Mouse (Mus musculus): ENCODE results near the gene Scn2a. TPM values are rescaled to one million over a fixed set of nuclear protein-coding genes. Genes with fewer than 3 reads are reported as not detected.
A peak's percentile ranks its signal among the peaks of the same experiment; 100 is the strongest.

Scn2a gene
- polyA plus RNA-seq, 1 experiment from 2014 or later = 3.5 TPM

DNA sequence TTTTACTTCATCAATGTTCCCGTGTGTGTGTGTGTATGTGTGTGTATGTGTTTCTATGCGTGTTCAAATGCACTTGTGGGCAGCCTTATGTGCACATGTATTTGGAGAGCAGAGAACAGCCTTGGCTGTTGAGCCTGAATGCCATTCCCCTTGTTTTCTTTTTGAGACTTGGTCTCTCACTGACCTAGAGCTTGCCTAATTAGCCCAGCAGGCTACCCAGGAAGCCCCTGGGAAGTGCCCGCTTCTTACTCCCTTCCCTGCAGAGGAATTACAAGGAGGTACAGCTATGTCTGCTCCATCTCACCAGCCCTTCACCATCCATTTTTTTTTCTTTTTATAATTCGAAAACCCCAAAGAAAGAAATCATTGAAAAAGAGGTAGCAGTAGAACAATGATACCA, 44.6 kb downstream of the Scn2a start:
- Histone ChIP-seq H3K4me1 (replicated peaks) (no peaks in the 10 kb centered on the region), H3K27ac (no peak overlapping the region), H3K4me2 (no peak overlapping the region), H3K27me3 (no peaks in the 10 kb centered on the region), H3K9me3 (no peaks in the 10 kb centered on the region), H3K9ac (replicated peaks) (no peak overlapping the region), H3K4me3 (replicated peaks) (no peak overlapping the region), H3K36me3 (no peaks in the 10 kb centered on the region)
- WGBS = 48% methylated on average over 4 of the region's 4 CpGs
- ATAC-seq (ENCODE audit: insufficient number of reproducible peaks, insufficient read depth, low FRiP score, low TSS enrichment, low read depth) = no peak

DNA sequence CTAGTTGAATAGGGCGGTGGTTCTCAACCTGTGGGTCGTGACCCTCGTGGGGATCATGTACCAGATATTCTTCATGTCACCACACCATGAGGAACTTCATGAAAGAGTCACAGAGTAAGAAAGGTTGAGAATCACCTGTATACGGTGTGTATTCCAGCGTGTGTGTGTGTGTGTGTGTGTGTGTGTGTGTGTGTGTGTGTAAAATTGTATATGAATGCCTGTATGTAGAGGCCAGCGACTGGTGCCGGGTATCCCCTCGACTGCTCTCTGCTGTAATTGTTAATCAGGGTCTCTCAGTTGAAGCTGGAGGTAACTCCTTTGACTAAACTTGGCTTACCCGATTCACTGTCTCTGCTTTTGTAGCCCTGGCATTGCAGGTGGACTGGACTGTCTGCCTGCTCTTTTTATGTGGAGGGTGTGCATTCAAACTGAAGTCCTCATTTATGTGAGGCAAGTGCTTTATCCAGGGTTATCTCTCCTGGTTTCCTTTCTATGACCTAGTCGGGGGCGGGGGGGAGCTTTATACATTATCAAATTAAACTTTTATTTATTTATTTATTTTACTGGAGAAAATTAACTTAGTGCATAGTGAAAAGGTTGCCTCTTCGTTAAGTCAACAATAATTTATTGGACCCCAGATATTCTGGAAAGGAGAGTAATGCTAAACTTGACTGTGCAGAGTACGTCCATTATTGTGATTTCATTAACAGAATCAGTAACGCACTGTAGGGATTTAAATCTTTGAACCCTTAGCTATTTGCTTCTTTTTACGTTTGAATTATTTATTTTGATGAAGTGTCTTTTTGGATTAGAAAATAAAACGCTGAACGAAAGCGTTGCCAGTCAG, 47.2 kb downstream of the Scn2a start:
- H3K27ac ChIP-seq = no peak overlapping the region
- peak overlapping the region; percentile 52 for H3K4me2 ChIP-seq
- no peaks in the 10 kb centered on the region for H3K9me3 ChIP-seq
- peak; percentile 44; the same call in 1 of the 2 replicates for ATAC-seq (ENCODE audit: insufficient number of reproducible peaks, insufficient read depth, low FRiP score, low TSS enrichment, low read depth)
- H3K36me3 ChIP-seq = no peaks in the 10 kb centered on the region
- 56% methylated on average over 18 of the region's 18 CpGs for WGBS
- H3K27me3 ChIP-seq = no peaks in the 10 kb centered on the region
- no peak overlapping the region for H3K9ac ChIP-seq (replicated peaks)
- no peaks in the 10 kb centered on the region for H3K4me1 ChIP-seq (replicated peaks)
- peak overlapping the region; percentile 36 for H3K4me3 ChIP-seq (replicated peaks)

DNA sequence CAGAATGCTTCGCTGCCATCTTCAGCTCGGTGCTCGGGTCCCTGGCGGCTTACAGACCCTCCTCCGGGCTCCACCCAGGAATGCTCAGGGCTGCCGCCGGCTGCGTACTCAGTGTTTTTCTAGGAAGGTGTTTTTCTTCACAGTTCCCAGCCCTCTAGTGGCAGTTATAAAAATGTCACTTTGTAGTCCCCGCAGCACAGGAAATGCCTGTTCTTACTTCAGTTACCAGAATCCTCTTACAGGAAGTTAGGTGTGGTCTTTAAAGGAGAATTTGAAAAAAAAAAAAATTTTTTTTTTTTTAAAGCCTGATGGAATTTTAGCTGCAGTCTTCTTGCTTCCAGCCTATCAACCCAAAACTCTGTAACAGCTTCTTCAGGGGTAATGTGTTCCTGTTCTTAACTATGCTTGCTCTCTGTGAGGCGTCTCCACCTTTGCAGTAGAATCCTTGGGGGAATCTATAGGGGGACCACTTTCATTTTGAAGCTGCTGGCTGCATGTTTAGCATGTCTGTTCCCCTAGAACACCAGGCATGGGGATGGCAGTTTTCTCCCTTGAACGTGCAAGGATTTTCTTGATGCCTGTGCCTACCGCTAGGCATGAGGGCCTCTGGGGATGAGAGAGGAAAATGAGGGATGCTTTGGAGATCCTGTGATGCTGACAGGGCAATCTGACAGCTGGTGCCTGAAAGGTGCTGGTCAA, 48.0 kb downstream of the Scn2a start:
- Histone ChIP-seq H3K27me3 (no peaks in the 10 kb centered on the region), H3K36me3 (no peaks in the 10 kb centered on the region), H3K9me3 (no peaks in the 10 kb centered on the region), H3K4me3 (replicated peaks) (peak overlapping the region; percentile 36), H3K27ac (no peak overlapping the region), H3K4me1 (replicated peaks) (no peaks in the 10 kb centered on the region), H3K9ac (replicated peaks) (no peak overlapping the region), H3K4me2 (peak overlapping the region; percentile 52)
- 16% methylated on average over 12 of the region's 12 CpGs for WGBS
- ATAC-seq (ENCODE audit: insufficient number of reproducible peaks, insufficient read depth, low FRiP score, low TSS enrichment, low read depth) = peak; percentile 93

DNA sequence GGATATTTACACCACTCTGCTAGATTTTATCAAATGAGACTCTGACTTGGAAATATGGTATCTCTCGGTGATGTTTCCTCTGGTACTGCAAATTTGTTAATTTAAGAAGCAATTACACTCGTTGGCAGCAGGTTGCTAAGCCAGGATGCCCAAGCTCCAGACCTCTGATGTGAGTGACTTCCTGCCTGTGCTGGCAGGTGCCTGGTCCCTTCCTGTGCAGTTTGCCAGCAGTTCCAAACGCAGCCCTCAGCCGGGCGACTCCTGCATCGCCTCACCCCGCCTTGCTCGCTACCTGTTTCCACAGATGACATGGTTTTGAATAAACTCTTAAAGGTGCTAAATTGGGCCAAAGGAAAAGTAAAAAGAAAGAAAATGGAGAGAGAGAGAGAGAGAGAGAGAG, 49.0 kb downstream of the Scn2a start:
- Histone ChIP-seq H3K9me3 (no peaks in the 10 kb centered on the region), H3K27ac (no peak overlapping the region), H3K4me3 (replicated peaks) (no peak overlapping the region), H3K4me2 (no peak overlapping the region), H3K36me3 (no peaks in the 10 kb centered on the region), H3K4me1 (replicated peaks) (no peaks in the 10 kb centered on the region), H3K27me3 (no peaks in the 10 kb centered on the region), H3K9ac (replicated peaks) (no peak overlapping the region)
- 72% methylated on average over 8 of the region's 8 CpGs for WGBS
- ATAC-seq (ENCODE audit: insufficient number of reproducible peaks, insufficient read depth, low FRiP score, low TSS enrichment, low read depth) = no peak

DNA sequence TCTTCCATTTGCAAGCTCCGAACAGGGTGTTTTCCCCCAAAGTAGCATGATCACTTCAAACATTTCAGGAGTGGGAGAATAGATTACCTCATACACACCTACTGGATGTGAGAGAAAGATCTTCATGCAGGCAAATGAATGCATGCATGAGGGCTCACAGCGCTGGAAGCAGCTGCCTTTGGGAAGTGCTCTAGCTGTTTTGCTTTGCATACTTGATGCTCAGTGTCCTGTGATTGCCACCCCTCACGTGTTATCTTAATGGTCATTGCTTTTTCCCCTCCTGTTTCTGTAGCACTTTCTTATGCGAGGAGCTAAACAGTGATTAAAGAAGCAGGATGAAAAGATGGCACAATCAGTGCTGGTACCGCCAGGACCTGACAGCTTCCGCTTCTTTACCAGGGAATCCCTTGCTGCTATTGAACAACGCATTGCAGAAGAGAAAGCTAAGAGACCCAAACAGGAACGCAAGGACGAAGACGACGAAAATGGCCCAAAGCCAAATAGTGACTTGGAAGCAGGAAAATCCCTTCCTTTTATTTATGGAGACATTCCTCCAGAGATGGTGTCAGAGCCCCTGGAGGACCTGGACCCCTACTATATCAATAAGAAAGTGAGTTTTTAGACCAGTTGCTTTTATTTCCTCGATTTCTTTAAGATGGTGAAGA, 49.7 kb downstream of the Scn2a start:
- Histone ChIP-seq H3K27ac (no peak overlapping the region), H3K9ac (replicated peaks) (no peak overlapping the region), H3K9me3 (no peaks in the 10 kb centered on the region), H3K4me3 (replicated peaks) (no peak overlapping the region), H3K27me3 (no peaks in the 10 kb centered on the region), H3K4me2 (no peak overlapping the region), H3K36me3 (no peaks in the 10 kb centered on the region), H3K4me1 (replicated peaks) (no peaks in the 10 kb centered on the region)
- ATAC-seq (ENCODE audit: insufficient number of reproducible peaks, insufficient read depth, low FRiP score, low TSS enrichment, low read depth) = no peak
- WGBS = 63% methylated on average over 12 of the region's 12 CpGs

DNA sequence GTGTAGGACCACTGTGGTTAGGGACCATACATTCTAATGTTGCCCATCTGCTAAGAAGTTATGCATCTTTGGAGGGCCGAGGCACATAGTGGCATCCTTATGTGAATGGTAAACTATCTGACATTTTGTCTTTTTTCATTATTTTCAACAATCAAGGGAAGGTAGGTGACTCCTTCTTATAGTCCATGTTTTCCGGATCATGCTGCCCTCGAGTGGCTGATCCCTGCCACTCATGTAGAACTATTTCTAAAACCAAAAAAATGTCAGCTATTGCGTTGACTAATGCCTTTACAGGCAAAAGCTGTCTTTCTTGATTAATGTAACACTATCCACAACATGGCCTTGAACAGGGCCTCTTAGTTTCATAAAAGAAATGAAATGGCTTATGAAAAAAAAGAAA, 59.0 kb downstream of the Scn2a start:
- no peak overlapping the region for H3K9ac ChIP-seq (replicated peaks)
- ATAC-seq (ENCODE audit: insufficient number of reproducible peaks, insufficient read depth, low FRiP score, low TSS enrichment, low read depth) = no peak
- H3K4me2 ChIP-seq = no peak overlapping the region
- no peak overlapping the region for H3K4me3 ChIP-seq (replicated peaks)
- WGBS = 77% methylated on average over 4 of the region's 4 CpGs
- no peaks in the 10 kb centered on the region for H3K9me3 ChIP-seq
- no peaks in the 10 kb centered on the region for H3K27me3 ChIP-seq
- no peaks in the 10 kb centered on the region for H3K36me3 ChIP-seq
- H3K4me1 ChIP-seq (replicated peaks) = no peaks in the 10 kb centered on the region
- H3K27ac ChIP-seq = no peak overlapping the region

DNA sequence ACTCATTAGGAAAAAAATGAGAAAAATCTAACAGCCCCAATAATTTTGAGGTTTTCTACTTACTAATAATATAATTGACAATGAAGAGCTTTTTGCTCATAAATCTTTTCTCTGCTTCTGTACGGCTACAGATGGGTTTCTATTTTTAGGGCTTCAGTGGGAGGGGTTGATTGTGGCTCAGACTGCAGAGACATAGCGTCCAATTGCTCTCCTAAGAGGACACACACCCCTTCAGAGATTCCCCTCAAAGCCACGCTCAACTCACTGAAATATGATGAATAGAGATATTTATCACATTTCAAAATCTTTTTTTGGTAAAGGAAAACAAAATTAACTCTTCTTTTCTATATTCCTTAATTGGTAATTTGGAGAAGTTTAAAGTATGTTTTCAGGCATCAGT, 64.6 kb downstream of the Scn2a start:
- Histone ChIP-seq H3K4me3 (replicated peaks) (no peak overlapping the region), H3K9me3 (no peaks in the 10 kb centered on the region), H3K27ac (no peak overlapping the region), H3K4me1 (replicated peaks) (no peaks in the 10 kb centered on the region), H3K4me2 (no peak overlapping the region), H3K9ac (replicated peaks) (no peak overlapping the region), H3K27me3 (no peaks in the 10 kb centered on the region), H3K36me3 (no peaks in the 10 kb centered on the region)
- WGBS = 73% methylated on average over 3 of the region's 3 CpGs
- ATAC-seq (ENCODE audit: insufficient number of reproducible peaks, insufficient read depth, low FRiP score, low TSS enrichment, low read depth) = no peak

DNA sequence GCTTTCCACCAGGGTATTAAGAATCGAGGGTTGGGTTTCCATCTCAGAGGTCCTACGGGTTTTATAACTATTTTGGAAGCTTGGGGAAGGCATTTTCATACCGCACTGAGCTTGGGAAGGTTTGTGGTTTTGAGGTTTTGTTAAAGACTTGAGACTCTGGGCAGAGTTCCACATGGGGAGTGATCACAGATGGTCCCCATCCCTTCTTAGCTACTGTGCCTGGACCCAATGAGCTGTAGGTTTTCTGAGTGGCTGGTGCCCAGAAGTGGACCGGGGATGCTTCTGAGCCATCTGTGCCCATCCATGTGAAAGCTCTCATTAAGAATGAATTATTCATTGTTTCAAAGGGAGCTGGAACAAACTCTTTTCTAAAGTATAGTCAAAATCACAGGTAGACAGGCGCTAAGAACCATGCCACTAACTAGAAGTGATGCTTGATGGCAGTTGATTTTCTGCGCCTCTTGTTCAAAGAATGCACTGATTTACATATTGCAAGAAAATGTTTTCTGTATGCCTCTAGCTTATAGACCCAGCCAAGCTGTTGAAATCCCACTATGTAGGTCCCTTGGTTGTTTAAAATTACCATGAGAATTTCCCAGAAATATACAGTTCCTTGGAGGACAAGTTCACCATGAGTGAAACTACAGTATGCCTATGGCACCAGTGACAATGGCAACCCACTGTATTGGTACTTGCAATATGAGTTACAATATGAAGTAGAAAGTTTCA, 70.0 kb downstream of the Scn2a start:
- no peaks in the 10 kb centered on the region for H3K36me3 ChIP-seq
- no peak overlapping the region for H3K27ac ChIP-seq
- no peaks in the 10 kb centered on the region for H3K27me3 ChIP-seq
- no peak overlapping the region for H3K4me3 ChIP-seq (replicated peaks)
- H3K9me3 ChIP-seq = no peaks in the 10 kb centered on the region
- 84% methylated on average over 6 of the region's 6 CpGs for WGBS
- H3K4me2 ChIP-seq = no peak overlapping the region
- no peaks in the 10 kb centered on the region for H3K4me1 ChIP-seq (replicated peaks)
- no peak overlapping the region for H3K9ac ChIP-seq (replicated peaks)
- ATAC-seq (ENCODE audit: insufficient number of reproducible peaks, insufficient read depth, low FRiP score, low TSS enrichment, low read depth) = no peak

DNA sequence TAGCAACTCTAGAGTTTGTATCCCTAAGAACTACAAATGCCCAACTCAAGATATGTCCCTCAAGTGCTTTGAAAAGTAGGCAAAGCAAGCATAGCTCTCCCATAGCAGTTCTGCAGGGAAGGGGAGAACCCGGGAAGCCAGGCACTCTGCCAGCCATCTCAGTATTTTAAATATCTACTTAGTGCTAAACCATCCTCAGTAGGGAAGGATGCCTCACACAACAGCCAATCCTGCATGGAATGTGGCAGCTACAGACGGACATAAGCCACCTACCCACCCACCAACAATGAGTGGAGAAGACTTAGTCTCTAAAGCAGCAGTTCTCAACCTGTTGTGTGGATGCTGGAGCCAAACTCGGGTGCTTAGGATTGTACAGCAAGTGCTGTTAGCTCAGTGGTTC, 73.9 kb downstream of the Scn2a start:
- 77% methylated on average over 3 of the region's 3 CpGs for WGBS
- H3K9me3 ChIP-seq = no peaks in the 10 kb centered on the region
- H3K27ac ChIP-seq = no peak overlapping the region
- H3K9ac ChIP-seq (replicated peaks) = no peak overlapping the region
- no peaks in the 10 kb centered on the region for H3K36me3 ChIP-seq
- no peaks in the 10 kb centered on the region for H3K27me3 ChIP-seq
- ATAC-seq (ENCODE audit: insufficient number of reproducible peaks, insufficient read depth, low FRiP score, low TSS enrichment, low read depth) = no peak
- H3K4me1 ChIP-seq (replicated peaks) = no peaks in the 10 kb centered on the region
- no peak overlapping the region for H3K4me3 ChIP-seq (replicated peaks)
- no peak overlapping the region for H3K4me2 ChIP-seq

DNA sequence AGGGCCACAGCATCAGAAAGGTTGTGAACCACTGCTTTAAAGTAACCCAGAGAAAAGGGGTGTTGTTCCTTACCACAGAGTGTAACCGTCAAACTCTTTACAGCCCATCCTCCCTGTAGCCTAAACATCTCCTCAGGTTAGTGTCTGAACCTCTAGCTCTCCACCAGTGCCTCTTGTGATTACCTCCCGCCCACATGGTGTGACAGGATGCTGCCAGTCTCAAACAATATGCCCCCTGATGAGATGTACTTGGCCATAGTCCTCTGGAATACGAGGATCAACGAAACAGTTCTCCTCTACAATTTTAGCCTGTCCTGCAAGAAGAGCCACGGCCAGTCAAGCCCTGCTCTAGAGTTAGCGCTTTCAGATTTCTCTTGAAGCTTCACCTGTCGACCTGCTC, 74.5 kb downstream of the Scn2a start:
- WGBS = 74% methylated on average over 7 of the region's 7 CpGs
- ATAC-seq (ENCODE audit: insufficient number of reproducible peaks, insufficient read depth, low FRiP score, low TSS enrichment, low read depth) = no peak
- H3K27me3 ChIP-seq = no peaks in the 10 kb centered on the region
- no peak overlapping the region for H3K4me3 ChIP-seq (replicated peaks)
- H3K4me1 ChIP-seq (replicated peaks) = no peaks in the 10 kb centered on the region
- no peak overlapping the region for H3K9ac ChIP-seq (replicated peaks)
- no peaks in the 10 kb centered on the region for H3K36me3 ChIP-seq
- no peak overlapping the region for H3K4me2 ChIP-seq
- no peaks in the 10 kb centered on the region for H3K9me3 ChIP-seq
- no peak overlapping the region for H3K27ac ChIP-seq

DNA sequence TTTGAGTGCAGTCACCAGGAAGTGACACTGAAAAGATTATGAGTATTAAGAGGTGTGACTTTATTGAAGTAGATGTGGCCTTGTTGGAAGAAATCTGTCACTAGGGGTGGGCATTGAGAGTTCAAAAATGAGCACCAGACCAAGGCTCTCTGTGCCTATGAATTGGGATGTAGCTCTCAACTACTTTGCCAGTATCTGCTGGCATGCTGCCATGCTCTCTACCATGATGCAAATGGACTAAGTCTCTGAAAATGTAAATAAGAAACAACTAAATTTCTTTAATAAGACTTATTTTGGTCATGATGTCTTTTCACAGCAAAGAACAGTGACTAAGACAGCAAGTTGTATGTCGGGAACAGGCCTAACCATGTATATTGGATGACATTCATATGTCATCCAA, 79.7 kb downstream of the Scn2a start:
- Histone ChIP-seq H3K9ac (replicated peaks) (no peak overlapping the region), H3K36me3 (no peaks in the 10 kb centered on the region), H3K27me3 (no peaks in the 10 kb centered on the region), H3K4me2 (no peak overlapping the region), H3K9me3 (no peaks in the 10 kb centered on the region), H3K27ac (no peak overlapping the region), H3K4me1 (replicated peaks) (no peaks in the 10 kb centered on the region), H3K4me3 (replicated peaks) (no peak overlapping the region)
- no peak for ATAC-seq (ENCODE audit: insufficient number of reproducible peaks, insufficient read depth, low FRiP score, low TSS enrichment, low read depth)
- 85% methylated on average over 1 of the region's 1 CpGs for WGBS

All from limb, embryonic 12.5 days (tissue).